ENCODE assay signal across 9 mouse cellular contexts in the genomic region with DNA sequence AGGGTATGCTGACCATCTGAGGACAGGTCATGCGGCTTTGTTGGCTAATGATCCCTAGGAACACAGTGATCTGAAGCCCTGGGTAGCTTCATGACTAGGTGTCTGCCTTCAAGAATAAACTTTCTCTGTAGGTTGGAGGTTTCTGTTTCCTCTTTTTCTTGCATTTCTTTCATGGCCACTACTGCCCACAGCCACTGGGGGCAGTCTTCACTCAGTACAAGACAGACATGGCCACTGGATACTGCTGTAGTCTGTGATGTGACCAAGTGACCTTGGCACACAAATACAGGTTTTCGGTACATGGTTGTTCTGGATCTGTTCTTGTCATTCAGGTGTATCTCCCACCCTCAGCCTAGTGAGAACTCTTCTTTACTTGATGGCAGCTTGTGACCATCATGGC. TPM values are rescaled to one million over a fixed set of nuclear protein-coding genes. Genes with fewer than 3 reads are reported as not detected.
A peak's percentile ranks its signal among the peaks of the same experiment; 100 is the strongest.
DNase-seq lines count a peak whose midpoint lies in the region; ATAC-seq and TF ChIP-seq lines count a peak whose summit lies in the region.
"Had no signal": no experiment of that assay in that cellular context is flagged by ENCODE, and none has a peak within 500 bp of the region (broad histone marks: within the 10 kb centered on the region; RNA-seq: fewer than 3 reads in every experiment).

No protein-coding gene starts in this region.

- DNase-seq in forebrain, embryonic 14.5 days (ENCODE audit: low spot score), result peak; percentile 22
- DNase-seq in spleen, adult 12 weeks (ENCODE audit: low spot score), result peak; percentile 13
- no peak for DNase-seq in spleen, postnatal 14 days (ENCODE audit: low spot score in 2 of 2)
- peak; percentile 65 for DNase-seq in liver, postnatal 0 days
- DNase-seq in spleen, postnatal 4 days (ENCODE audit: low spot score in 2 of 2), result peak; percentile 39 to 70
- DNase-seq in layer of hippocampus, adult 18-20 months (ENCODE audit: low spot score in 2 of 2), result no peak

- TF ChIP-seq POLR2A in cortical plate, adult 2 months (IDR thresholded peaks at IDR 0.05; ENCODE audit: extremely low read depth, insufficient read depth, low read length), result no peak

- no peak overlapping the region for H3K4me2 ChIP-seq in forebrain, embryonic 14.5 days (ENCODE audit: low read length)
- H3K4me2 ChIP-seq in forebrain, embryonic 15.5 days (replicated peaks), result no peak overlapping the region
- no peak overlapping the region for H3K4me2 ChIP-seq in liver, postnatal 0 days (ENCODE audit: low read depth, low read length)
- H3K4me2 ChIP-seq: neural tube, embryonic 13.5 days had no signal

- ATAC-seq in forebrain, embryonic 14.5 days, result 0 out of 2 replicates have a peak, but pooled peaks have one; percentile 37
- no peak for ATAC-seq in forebrain, embryonic 15.5 days (replicated peaks)
- peak; percentile 37 for ATAC-seq in liver, postnatal 0 days

- H3K9me3 ChIP-seq in forebrain, embryonic 14.5 days (replicated peaks; ENCODE audit: control insufficient read depth, low read length), result no peaks in the 10 kb centered on the region
- H3K9me3 ChIP-seq in forebrain, embryonic 15.5 days, result no peaks in the 10 kb centered on the region
- no peaks in the 10 kb centered on the region for H3K9me3 ChIP-seq in liver, postnatal 0 days (ENCODE audit: low read length)
- H3K9me3 ChIP-seq: neural tube, embryonic 13.5 days had no signal

- 93% methylated on average over 2 of the region's 2 CpGs for WGBS in forebrain, embryonic 14.5 days
- WGBS in forebrain, embryonic 15.5 days, result 97% methylated on average over 2 of the region's 2 CpGs
- WGBS in liver, postnatal 0 days (ENCODE audit: insufficient replicate concordance), result 81% methylated on average over 2 of the region's 2 CpGs

- no peaks in the 10 kb centered on the region for H3K4me1 ChIP-seq in forebrain, embryonic 14.5 days (ENCODE audit: control insufficient read depth, insufficient read depth, low read length)
- no peaks in the 10 kb centered on the region for H3K4me1 ChIP-seq in forebrain, embryonic 15.5 days
- no peaks in the 10 kb centered on the region for H3K4me1 ChIP-seq in cortical plate, adult 2 months (ENCODE audit: control insufficient read depth, insufficient read depth, low read length)
- peaks cover 6% of the 10 kb centered on the region; the same call in 1 of the 2 replicates for H3K4me1 ChIP-seq in liver, postnatal 0 days (ENCODE audit: insufficient read depth)
- H3K4me1 ChIP-seq: neural tube, embryonic 13.5 days had no signal

- peaks cover 68% of the 10 kb centered on the region for H3K36me3 ChIP-seq in forebrain, embryonic 14.5 days (ENCODE audit: control insufficient read depth, insufficient read depth, low read length)
- peaks cover 61% of the 10 kb centered on the region for H3K36me3 ChIP-seq in forebrain, embryonic 15.5 days
- H3K36me3 ChIP-seq in liver, postnatal 0 days (replicated peaks; ENCODE audit: insufficient read depth, low read length), result peaks cover 41% of the 10 kb centered on the region

- no peak overlapping the region for H3K27ac ChIP-seq in forebrain, embryonic 14.5 days (ENCODE audit: low read depth, low read length)
- no peak overlapping the region for H3K27ac ChIP-seq in forebrain, embryonic 15.5 days (replicated peaks)
- H3K27ac ChIP-seq in cortical plate, adult 2 months (ENCODE audit: insufficient read depth, low read length), result no peak overlapping the region
- H3K27ac ChIP-seq in liver, postnatal 0 days (ENCODE audit: low read depth), result no peak overlapping the region
- H3K27ac ChIP-seq: neural tube, embryonic 13.5 days had no signal

- no peak overlapping the region for H3K4me3 ChIP-seq in forebrain, embryonic 14.5 days (ENCODE audit: low read depth, low read length)
- H3K4me3 ChIP-seq in forebrain, embryonic 15.5 days, result no peak overlapping the region
- no peak overlapping the region for H3K4me3 ChIP-seq in cortical plate, adult 2 months (ENCODE audit: insufficient read depth, low read length)
- no peak overlapping the region for H3K4me3 ChIP-seq in liver, postnatal 0 days (ENCODE audit: low read depth, low read length)
- H3K4me3 ChIP-seq: neural tube, embryonic 13.5 days had no signal

- H3K9ac ChIP-seq in forebrain, embryonic 14.5 days (ENCODE audit: low read length), result no peak overlapping the region
- no peak overlapping the region for H3K9ac ChIP-seq in forebrain, embryonic 15.5 days (replicated peaks)
- H3K9ac ChIP-seq in liver, postnatal 0 days (replicated peaks), result no peak overlapping the region
- H3K9ac ChIP-seq: neural tube, embryonic 13.5 days had no signal

- no peak for TF ChIP-seq EP300 in liver, postnatal 0 days (IDR thresholded peaks at IDR 0.05; ENCODE audit: low read depth)

- H3K27me3 ChIP-seq in forebrain, embryonic 14.5 days (replicated peaks; ENCODE audit: control insufficient read depth, insufficient read depth, low read length), result no peaks in the 10 kb centered on the region
- H3K27me3 ChIP-seq in forebrain, embryonic 15.5 days, result no peaks in the 10 kb centered on the region
- no peaks in the 10 kb centered on the region for H3K27me3 ChIP-seq in liver, postnatal 0 days (ENCODE audit: insufficient read depth, low read length)
- H3K27me3 ChIP-seq: neural tube, embryonic 13.5 days had no signal

- peak; percentile 59 for TF ChIP-seq CTCF in cortical plate, adult 2 months (IDR thresholded peaks at IDR 0.05; ENCODE audit: extremely low read depth, insufficient read depth, low read length)
- peak; percentile 80 for TF ChIP-seq CTCF in liver, postnatal 0 days (IDR thresholded peaks at IDR 0.05; ENCODE audit: low read depth)

RNA-seq across cellular contexts. Expression of a gene that starts 24.2 kb away (rescaled TPM):
- 27.7 and 35.9 TPM in 2 replicates for polyA plus RNA-seq in forebrain, embryonic 14.5 days (2014; fragmentation: Nextera tagmentation; extraction: Ambion mirVana)
- polyA plus RNA-seq in forebrain, embryonic 15.5 days (2015; fragmentation: Nextera tagmentation; extraction: Ambion mirVana), result 33.3 and 36.5 TPM in 2 replicates
- 17.1 and 18.0 TPM in 2 replicates for polyA plus RNA-seq in cortical plate, adult 2 months (2012; rRNA removed)
- 3.8 and 5.0 TPM in 2 replicates for polyA plus RNA-seq in liver, postnatal 0 days (2015; fragmentation: Nextera tagmentation; extraction: Ambion mirVana)
- 10 to 100 TPM; 45.4 to 47.4 TPM for total RNA-seq in layer of hippocampus, adult 18-20 months (2021)

RNA-seq across cellular contexts. Expression of a gene that starts 36.5 kb away (rescaled TPM):
- polyA plus RNA-seq in forebrain, embryonic 14.5 days (2014; fragmentation: Nextera tagmentation; extraction: Ambion mirVana), result 0.06 and 0.09 TPM in 2 replicates
- polyA plus RNA-seq in forebrain, embryonic 15.5 days (2015; fragmentation: Nextera tagmentation; extraction: Ambion mirVana), result 0.06 TPM in 2 replicates
- polyA plus RNA-seq in cortical plate, adult 2 months (2012; rRNA removed), result 1.1 TPM in 2 replicates
- polyA plus RNA-seq in liver, postnatal 0 days (2015; fragmentation: Nextera tagmentation; extraction: Ambion mirVana), result 0.30 and 0.41 TPM in 2 replicates
- 1 to 10 TPM; 1.2 to 1.6 TPM for total RNA-seq in layer of hippocampus, adult 18-20 months (2021)

RNA-seq across cellular contexts. Expression of a gene that starts 51.0 kb away (rescaled TPM):
- polyA plus RNA-seq in forebrain, embryonic 14.5 days (2014; fragmentation: Nextera tagmentation; extraction: Ambion mirVana), result 374 and 426 TPM in 2 replicates
- 367 and 408 TPM in 2 replicates for polyA plus RNA-seq in forebrain, embryonic 15.5 days (2015; fragmentation: Nextera tagmentation; extraction: Ambion mirVana)
- polyA plus RNA-seq in cortical plate, adult 2 months (2012; rRNA removed), result 323 and 367 TPM in 2 replicates
- polyA plus RNA-seq in liver, postnatal 0 days (2015; fragmentation: Nextera tagmentation; extraction: Ambion mirVana), result 411 and 430 TPM in 2 replicates
- 100 to 1,000 TPM; 253 to 278 TPM for total RNA-seq in layer of hippocampus, adult 18-20 months (2021)

Comparison
In these comparisons a context has a peak if more than half of its experiments do, and no peak if none do; other contexts are left out.
1. DNase-seq: peak in forebrain, embryonic 14.5 days (single experiment), spleen, adult 12 weeks (single experiment), liver, postnatal 0 days (single experiment) and spleen, postnatal 4 days (2 of 2); none in spleen, postnatal 14 days (0 of 2) and layer of hippocampus, adult 18-20 months (0 of 2).